Comparison of ENCODE assay signal across 23 mouse cellular contexts in genomic region chr5:14700900-14701299, GRCm38 (mm10).
DNase-seq lines count a peak whose midpoint lies in the region; ATAC-seq and TF ChIP-seq lines count a peak whose summit lies in the region.
"Had no signal": no experiment of that assay in that cellular context is flagged by ENCODE, and none has a peak within 500 bp of the region (broad histone marks: within the 10 kb centered on the region; RNA-seq: fewer than 3 reads in every experiment).

No protein-coding gene starts in this region.

- no peak overlapping the region for H3K9ac ChIP-seq in forebrain, embryonic 16.5 days (replicated peaks; ENCODE audit: low read depth, low read length)
- H3K9ac ChIP-seq in forebrain, embryonic 15.5 days (replicated peaks) = no peak overlapping the region
- no peak overlapping the region for H3K9ac ChIP-seq in midbrain, embryonic 11.5 days (ENCODE audit: low read length)
- H3K9ac ChIP-seq: embryonic facial prominence, embryonic 12.5 days; embryonic facial prominence, embryonic 15.5 days; hindbrain, embryonic 13.5 days; intestine, embryonic 15.5 days had no signal

- H3K9me3 ChIP-seq in forebrain, embryonic 16.5 days (ENCODE audit: control insufficient read depth, low read length) = no peaks in the 10 kb centered on the region
- no peaks in the 10 kb centered on the region for H3K9me3 ChIP-seq in forebrain, embryonic 15.5 days
- no peaks in the 10 kb centered on the region for H3K9me3 ChIP-seq in midbrain, embryonic 11.5 days (ENCODE audit: control insufficient read depth, low read length)
- H3K9me3 ChIP-seq: embryonic facial prominence, embryonic 12.5 days; embryonic facial prominence, embryonic 15.5 days; hindbrain, embryonic 13.5 days; intestine, embryonic 15.5 days had no signal

- H3K4me3 ChIP-seq in forebrain, embryonic 16.5 days (replicated peaks; ENCODE audit: low read length) = no peak overlapping the region
- no peak overlapping the region for H3K4me3 ChIP-seq in forebrain, embryonic 15.5 days
- no peak overlapping the region for H3K4me3 ChIP-seq in midbrain, embryonic 11.5 days (ENCODE audit: low read depth, low read length)
- H3K4me3 ChIP-seq: embryonic facial prominence, embryonic 12.5 days; embryonic facial prominence, embryonic 15.5 days; gastrocnemius, adult 2 months; hindbrain, embryonic 13.5 days; intestine, embryonic 15.5 days had no signal

- no peaks in the 10 kb centered on the region for H3K4me1 ChIP-seq in forebrain, embryonic 16.5 days (replicated peaks; ENCODE audit: control insufficient read depth, insufficient read depth, low read length)
- no peaks in the 10 kb centered on the region for H3K4me1 ChIP-seq in forebrain, embryonic 15.5 days
- H3K4me1 ChIP-seq in midbrain, embryonic 11.5 days (ENCODE audit: control insufficient read depth, insufficient read depth, low read length) = no peaks in the 10 kb centered on the region
- H3K4me1 ChIP-seq: embryonic facial prominence, embryonic 12.5 days; embryonic facial prominence, embryonic 15.5 days; hindbrain, embryonic 13.5 days; intestine, embryonic 15.5 days had no signal

- H3K27ac ChIP-seq in forebrain, embryonic 16.5 days (ENCODE audit: low read length) = no peak overlapping the region
- no peak overlapping the region for H3K27ac ChIP-seq in forebrain, embryonic 15.5 days (replicated peaks)
- no peak overlapping the region for H3K27ac ChIP-seq in midbrain, embryonic 11.5 days (ENCODE audit: low read depth, low read length)
- H3K27ac ChIP-seq: embryonic facial prominence, embryonic 12.5 days; embryonic facial prominence, embryonic 15.5 days; gastrocnemius, adult 2 months; hindbrain, embryonic 13.5 days; intestine, embryonic 15.5 days had no signal

- H3K27me3 ChIP-seq in forebrain, embryonic 16.5 days (replicated peaks; ENCODE audit: control insufficient read depth, insufficient read depth, low read length) = no peaks in the 10 kb centered on the region
- no peaks in the 10 kb centered on the region for H3K27me3 ChIP-seq in forebrain, embryonic 15.5 days
- H3K27me3 ChIP-seq in midbrain, embryonic 11.5 days (ENCODE audit: control insufficient read depth, insufficient read depth, low read length) = no peaks in the 10 kb centered on the region
- H3K27me3 ChIP-seq: embryonic facial prominence, embryonic 12.5 days; embryonic facial prominence, embryonic 15.5 days; hindbrain, embryonic 13.5 days; intestine, embryonic 15.5 days had no signal

- peak; percentile 16 for DNase-seq in left cerebral cortex, adult 11 months (ENCODE audit: low spot score)
- no peak for DNase-seq in left cerebral cortex, adult 9 months (ENCODE audit: low spot score in 2 of 2)
- DNase-seq in brain, embryonic 14.5 days (ENCODE audit: low read depth) = peak; percentile 43
- peak; percentile 72 for DNase-seq in telencephalon, adult 2 months (ENCODE audit: low read depth, low spot score)
- no peak for DNase-seq in midbrain, embryonic 11.5 days (ENCODE audit: low spot score, missing footprints)
- DNase-seq: adrenal gland, adult 2 months; adrenal gland, postnatal 25 days; cerebellum, adult 18-20 months; cerebellum, adult 9-11 months; cerebellum, postnatal 25 days; gastrocnemius, adult 2 months; gastrocnemius, postnatal 14 days; heart, adult 11 months; kidney, adult 11 months had no signal

- TF ChIP-seq POLR2A in brain, embryonic 14.5 days (IDR thresholded peaks at IDR 0.05; ENCODE audit: borderline replicate concordance, extremely low read depth, insufficient read depth, insufficient read length, poor library complexity, severe bottlenecking) = no peak

- TF ChIP-seq CTCF in brain, embryonic 14.5 days (IDR thresholded peaks at IDR 0.05; ENCODE audit: borderline replicate concordance, extremely low read depth, insufficient read depth, insufficient read length) = no peak

- no peaks in the 10 kb centered on the region for H3K36me3 ChIP-seq in forebrain, embryonic 16.5 days (ENCODE audit: control insufficient read depth, insufficient read depth)
- no peaks in the 10 kb centered on the region for H3K36me3 ChIP-seq in forebrain, embryonic 15.5 days
- no peaks in the 10 kb centered on the region for H3K36me3 ChIP-seq in midbrain, embryonic 11.5 days (ENCODE audit: control insufficient read depth, insufficient read depth, low read length)
- H3K36me3 ChIP-seq: embryonic facial prominence, embryonic 12.5 days; embryonic facial prominence, embryonic 15.5 days; hindbrain, embryonic 13.5 days; intestine, embryonic 15.5 days had no signal

- ATAC-seq in forebrain, embryonic 16.5 days = 0 out of 2 replicates have a peak, but pooled peaks have one; percentile 55
- no peak; the same call in 1 of the 2 replicates for ATAC-seq in forebrain, embryonic 15.5 days (replicated peaks)
- no peak for ATAC-seq in midbrain, embryonic 11.5 days (ENCODE audit: low FRiP score)
- ATAC-seq: CD4-positive, CD25-positive, alpha-beta regulatory T cell, adult 4 months; hindbrain, embryonic 16.5 days; intestine, embryonic 15.5 days had no signal

- no peak overlapping the region for H3K4me2 ChIP-seq in forebrain, embryonic 16.5 days (ENCODE audit: low read length)
- no peak overlapping the region for H3K4me2 ChIP-seq in forebrain, embryonic 15.5 days (replicated peaks)
- H3K4me2 ChIP-seq in midbrain, embryonic 11.5 days = no peak overlapping the region
- H3K4me2 ChIP-seq: embryonic facial prominence, embryonic 12.5 days; embryonic facial prominence, embryonic 15.5 days; heart, embryonic 11.5 days; hindbrain, embryonic 13.5 days; intestine, embryonic 15.5 days had no signal

Comparison
In these comparisons a context has a peak if more than half of its experiments do, and no peak if none do; other contexts are left out.
1. DNase-seq: peak in left cerebral cortex, adult 11 months (single experiment), brain, embryonic 14.5 days (single experiment) and telencephalon, adult 2 months (single experiment); none in left cerebral cortex, adult 9 months (0 of 2) and midbrain, embryonic 11.5 days (single experiment).